Mouse (Mus musculus) megakaryocyte-erythroid progenitor cell, adult 5 weeks (primary cell): ENCODE data around the gene Acap3. TPM values are rescaled to one million over a fixed set of nuclear protein-coding genes. Genes with fewer than 3 reads are reported as not detected.

Experiments used
- polyA plus RNA-seq: library from polyadenylated mRNA; stranded (reverse); fragments of >175 nt; gene quantifications from 2 replicates; pipeline ENCODE4 v1.2.3, GENCODE M21; 2012

Acap3 gene
- polyA plus RNA-seq: 39.0 and 51.7 TPM in 2 replicates

DNA sequence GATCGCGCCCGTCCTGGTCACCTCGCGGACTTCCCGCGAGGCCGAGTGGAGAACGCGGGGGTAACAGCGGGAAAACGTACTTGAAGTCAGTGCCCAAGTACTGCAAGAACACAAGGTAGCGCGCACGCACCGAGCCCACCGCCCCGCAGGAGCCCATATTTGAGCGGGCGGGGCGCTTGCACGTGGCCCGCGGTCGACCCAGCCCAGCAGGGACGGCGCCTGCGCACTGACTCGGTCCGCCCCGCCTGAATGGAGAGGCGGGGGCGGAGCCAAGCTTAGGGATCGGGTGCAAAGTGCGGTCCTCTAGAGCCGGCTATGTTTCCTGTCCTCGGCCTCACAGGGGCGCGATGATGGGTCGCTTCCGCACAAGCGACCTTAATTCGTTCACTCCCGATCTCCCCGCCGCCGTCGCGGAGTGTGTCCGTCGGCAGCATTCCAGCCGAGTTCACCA lies at the start of gene Acap3, which contains the start of gene Pusl1:
Gene Acap3, plus strand, starts transcription at position 272 of the 451 bp plus-strand sequence.
Gene Pusl1, minus strand, starts transcription at position 231 of the 451 bp plus-strand sequence.

DNA sequence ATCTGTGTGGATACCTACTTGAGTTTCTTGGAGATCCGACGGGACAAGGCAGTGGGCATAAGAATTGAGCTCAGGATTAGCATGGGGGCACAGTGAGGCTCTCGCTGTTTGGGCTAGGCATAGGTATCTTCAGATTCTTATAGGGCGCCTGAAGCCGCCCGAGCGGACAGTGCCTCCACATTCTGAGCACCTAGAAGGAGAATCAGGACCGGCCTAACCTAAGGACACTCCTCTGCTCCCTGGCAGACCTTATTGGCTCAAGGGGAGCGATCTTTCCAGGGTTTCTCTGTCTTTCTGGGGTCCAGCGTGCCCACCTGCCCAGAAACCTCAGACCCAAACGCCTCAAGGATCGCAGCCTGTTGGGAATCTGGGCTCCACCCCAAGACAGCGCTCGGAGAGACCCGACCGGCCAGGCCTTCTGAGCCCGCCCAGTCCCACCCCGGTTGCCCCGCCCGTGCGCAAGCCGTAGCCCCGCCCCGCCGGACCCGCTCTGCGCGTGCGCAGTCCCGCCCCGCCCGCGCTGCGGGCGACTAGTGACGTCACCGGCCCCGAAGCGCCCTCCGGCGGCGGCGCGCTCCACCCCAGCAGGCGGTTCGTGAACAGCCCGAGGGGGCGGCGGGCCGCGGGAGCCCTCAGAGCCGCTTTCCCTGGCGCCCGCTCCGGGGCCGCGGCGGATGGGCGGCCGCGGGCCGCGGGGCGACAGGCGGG lies 44.6 kb upstream of the Acap3 start, which contains the start of gene Dvl1:
Gene Dvl1, plus strand, starts transcription at position 532 of the 708 bp plus-strand sequence.

DNA sequence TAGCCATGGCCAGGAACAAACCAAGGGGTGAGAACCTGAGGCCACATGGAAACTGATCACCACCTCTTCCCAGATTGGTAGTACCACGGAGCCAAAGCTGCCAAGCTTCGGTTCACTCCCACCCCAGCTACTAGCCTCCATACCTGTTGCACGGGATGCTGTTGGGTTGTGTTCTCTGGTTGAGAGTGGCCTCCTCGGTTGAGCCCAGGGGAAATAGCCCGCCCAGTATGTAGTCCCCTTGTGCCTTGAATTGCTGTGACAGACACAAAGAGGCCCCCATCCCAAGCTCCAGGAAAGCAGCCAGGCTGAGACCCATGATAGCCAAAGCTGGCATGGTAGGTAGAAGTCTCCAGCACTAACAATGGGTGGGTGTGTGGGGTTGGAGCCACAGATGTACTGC lies 28.6 kb upstream of the Acap3 start, which contains the start of gene Tas1r3:
Gene Tas1r3, minus strand, starts transcription at position 362 of the 400 bp plus-strand sequence.

DNA sequence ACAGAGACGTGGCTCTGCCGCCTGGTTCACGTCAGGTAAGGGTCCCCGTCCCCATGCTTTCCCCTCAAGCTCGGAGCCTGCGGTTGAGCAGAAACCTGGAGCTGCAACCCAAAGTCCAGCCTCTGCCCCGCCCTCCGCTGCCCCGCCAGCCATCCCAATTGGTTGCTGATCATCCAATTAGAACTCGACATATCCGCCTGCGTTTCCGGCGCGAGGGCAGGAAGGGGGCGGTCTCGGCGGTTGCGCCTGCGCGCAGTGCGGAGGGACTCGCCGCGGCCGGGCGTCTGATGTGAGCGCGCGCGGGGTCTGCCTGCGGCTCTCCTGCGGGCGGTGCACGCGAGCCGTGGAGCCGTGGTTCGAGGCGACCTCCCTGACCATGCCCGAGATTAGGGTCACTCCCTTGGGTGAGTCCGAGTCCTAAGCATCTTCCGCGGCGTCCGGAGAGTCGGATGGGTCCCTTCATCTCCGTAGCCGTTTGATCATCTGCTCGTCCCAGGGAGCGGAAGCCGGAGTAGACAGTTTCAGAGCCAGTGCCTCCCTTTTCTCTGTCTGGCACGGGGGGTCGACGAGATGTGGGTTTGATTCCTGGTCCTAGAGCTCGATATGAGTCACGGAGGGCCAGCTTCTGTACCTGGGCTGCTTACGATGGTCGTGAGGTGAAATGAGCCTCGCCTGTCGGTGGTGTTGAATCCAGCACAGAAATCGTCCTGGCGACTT lies 22.1 kb upstream of the Acap3 start, which contains the start of the genes Cptp and Ints11:
Gene Cptp, minus strand, starts transcription at position 124 of the 717 bp plus-strand sequence.
Gene Ints11, plus strand, starts transcription at position 230 of the 717 bp plus-strand sequence.

DNA sequence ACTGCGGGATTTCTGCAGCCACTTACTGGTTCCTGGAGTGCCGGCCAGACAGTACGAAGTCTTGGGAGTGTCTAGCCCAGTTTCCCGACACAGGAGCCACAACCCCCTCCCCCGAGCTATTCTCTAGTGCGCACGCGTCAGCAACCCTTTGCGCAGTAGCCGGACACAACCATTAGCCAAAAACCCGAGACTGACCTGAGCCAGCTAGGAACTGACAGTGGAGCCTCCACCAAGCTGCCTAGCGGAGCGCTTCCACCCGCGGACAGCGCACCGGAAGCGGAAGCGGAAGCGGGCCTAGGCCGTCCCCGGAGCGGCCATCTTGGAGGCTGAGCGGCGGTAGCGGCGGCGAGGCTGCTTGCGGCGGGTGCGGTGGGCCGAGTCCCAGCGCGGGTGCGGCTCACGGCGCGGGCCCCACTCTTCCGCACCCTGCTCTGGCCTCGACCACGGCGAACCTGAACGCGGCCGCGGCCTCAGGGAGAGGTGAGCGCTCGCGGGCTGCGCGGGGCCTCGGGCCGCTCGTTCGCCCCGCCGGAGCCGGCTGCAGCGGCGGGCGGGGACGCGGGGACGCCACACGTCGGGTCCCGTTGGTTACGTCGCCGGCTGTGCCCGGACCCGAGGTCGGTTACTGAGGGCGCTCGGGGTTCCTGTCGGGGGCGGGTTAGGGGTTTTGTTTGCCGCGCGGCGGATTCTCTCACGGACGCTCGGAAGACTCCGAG lies 52.1 kb downstream of the Acap3 start, which contains the start of gene Ube2j2:
Gene Ube2j2, plus strand, starts transcription at position 298 of the 716 bp plus-strand sequence.

Other genes starting within 250 kb of the Acap3 start
- gene Gm10563, start 246.4 kb upstream of the Acap3 start, polyA plus RNA-seq: not detected in 2 replicates
- 1.5 TPM in 2 replicates for gene Mmp23, start 238.4 kb upstream of the Acap3 start, polyA plus RNA-seq
- 55.6 and 61.6 TPM in 2 replicates for gene Mib2, start 222.6 kb upstream of the Acap3 start, polyA plus RNA-seq
- gene Fndc10, start 197.5 kb upstream of the Acap3 start, polyA plus RNA-seq: 5.3 and 7.8 TPM in 2 replicates
- 48.9 and 53.6 TPM in 2 replicates for gene Ssu72, start 187.0 kb upstream of the Acap3 start, polyA plus RNA-seq
- 0.53 and 1.3 TPM in 2 replicates for gene Tmem240, start 157.0 kb upstream of the Acap3 start, polyA plus RNA-seq
- gene Atad3a, start 130.7 kb upstream of the Acap3 start, polyA plus RNA-seq: 56.6 and 80.5 TPM in 2 replicates
- gene Vwa1, start 117.1 kb upstream of the Acap3 start, polyA plus RNA-seq: 0.02 and 0.09 TPM in 2 replicates
- not detected in 2 replicates for gene Tmem88b, start 105.9 kb upstream of the Acap3 start, polyA plus RNA-seq
- gene Ankrd65, start 101.4 kb upstream of the Acap3 start, polyA plus RNA-seq: 0.04 TPM in 1 of 2 replicates, not detected in the other
- gene Mrpl20, start 88.9 kb upstream of the Acap3 start, polyA plus RNA-seq: 16.8 and 21.1 TPM in 2 replicates
- 31.6 and 49.6 TPM in 2 replicates for gene Ccnl2, start 79.3 kb upstream of the Acap3 start, polyA plus RNA-seq
- 234 and 261 TPM in 2 replicates for gene Aurkaip1, start 60.5 kb upstream of the Acap3 start, polyA plus RNA-seq
- 0.96 TPM in 1 of 2 replicates, not detected in the other for gene Mxra8, start 52.1 kb upstream of the Acap3 start, polyA plus RNA-seq
- gene Dvl1, start 44.4 kb upstream of the Acap3 start, polyA plus RNA-seq: 103 and 130 TPM in 2 replicates
- 0.14 and 0.22 TPM in 2 replicates for gene Tas1r3, start 28.5 kb upstream of the Acap3 start, polyA plus RNA-seq
- gene Cptp, start 22.4 kb upstream of the Acap3 start, polyA plus RNA-seq: 2.0 and 2.1 TPM in 2 replicates
- gene Ints11, start 22.3 kb upstream of the Acap3 start, polyA plus RNA-seq: 14.7 and 15.3 TPM in 2 replicates
- 177 and 183 TPM in 2 replicates for gene Pusl1, start within 50 bp of the Acap3 start, polyA plus RNA-seq
- gene Ube2j2, start 52.0 kb downstream of the Acap3 start, polyA plus RNA-seq: 133 and 159 TPM in 2 replicates
- gene C1qtnf12, start 70.5 kb downstream of the Acap3 start, polyA plus RNA-seq: 287 and 293 TPM in 2 replicates
- 4.0 and 5.1 TPM in 2 replicates for gene B3galt6, start 100.8 kb downstream of the Acap3 start, polyA plus RNA-seq
- gene Sdf4, start 101.0 kb downstream of the Acap3 start, polyA plus RNA-seq: 50.9 and 58.4 TPM in 2 replicates
- 0.81 and 2.3 TPM in 2 replicates for gene Tnfrsf4, start 122.0 kb downstream of the Acap3 start, polyA plus RNA-seq
- gene Tnfrsf18, start 134.3 kb downstream of the Acap3 start, polyA plus RNA-seq: 4.2 and 7.2 TPM in 2 replicates
- not detected in 2 replicates for gene Ttll10, start 167.6 kb downstream of the Acap3 start, polyA plus RNA-seq
- 9.0 and 10.3 TPM in 2 replicates for gene 9430015G10Rik, start 218.2 kb downstream of the Acap3 start, polyA plus RNA-seq
- 0.26 and 0.55 TPM in 2 replicates for gene Rnf223, start 238.7 kb downstream of the Acap3 start, polyA plus RNA-seq